Mouse (Mus musculus) lung, embryonic 15.5 days (tissue): Measurements from ENCODE around the gene Gsg1. TPM values are rescaled to one million over a fixed set of nuclear protein-coding genes. Genes with fewer than 3 reads are reported as not detected.

Experiments used
- polyA plus RNA-seq: library from polyadenylated mRNA; unstranded; fragments of >200 nt; fragmentation: Nextera tagmentation; extraction: Ambion mirVana; gene quantifications from 2 replicates; pipeline ENCODE4 v1.2.1, GENCODE M21; 2015

Gsg1 gene
- polyA plus RNA-seq, 1 experiment from 2014 or later: 6.9 TPM

Other genes starting within 250 kb of the Gsg1 start
- 123 and 125 TPM in 2 replicates for gene Ddx47, start 242.7 kb downstream of the Gsg1 start, polyA plus RNA-seq
- gene Gprc5a, start 188.7 kb downstream of the Gsg1 start, polyA plus RNA-seq: 72.4 and 85.7 TPM in 2 replicates
- not detected in 2 replicates for gene Gprc5d, start 136.1 kb downstream of the Gsg1 start, polyA plus RNA-seq
- 21.1 and 23.3 TPM in 2 replicates for gene Fam234b, start 56.4 kb downstream of the Gsg1 start, polyA plus RNA-seq
- 9.6 and 10.0 TPM in 2 replicates for gene Hebp1, start 56.3 kb downstream of the Gsg1 start, polyA plus RNA-seq
- gene Pbp2, start 56.1 kb upstream of the Gsg1 start, polyA plus RNA-seq: 0.22 and 0.36 TPM in 2 replicates
- 90.4 and 94.2 TPM in 2 replicates for gene Emp1, start 108.2 kb upstream of the Gsg1 start, polyA plus RNA-seq